Mouse (Mus musculus): ENCODE measurements around the gene Rab3c.

The Rab3c gene

DNA sequence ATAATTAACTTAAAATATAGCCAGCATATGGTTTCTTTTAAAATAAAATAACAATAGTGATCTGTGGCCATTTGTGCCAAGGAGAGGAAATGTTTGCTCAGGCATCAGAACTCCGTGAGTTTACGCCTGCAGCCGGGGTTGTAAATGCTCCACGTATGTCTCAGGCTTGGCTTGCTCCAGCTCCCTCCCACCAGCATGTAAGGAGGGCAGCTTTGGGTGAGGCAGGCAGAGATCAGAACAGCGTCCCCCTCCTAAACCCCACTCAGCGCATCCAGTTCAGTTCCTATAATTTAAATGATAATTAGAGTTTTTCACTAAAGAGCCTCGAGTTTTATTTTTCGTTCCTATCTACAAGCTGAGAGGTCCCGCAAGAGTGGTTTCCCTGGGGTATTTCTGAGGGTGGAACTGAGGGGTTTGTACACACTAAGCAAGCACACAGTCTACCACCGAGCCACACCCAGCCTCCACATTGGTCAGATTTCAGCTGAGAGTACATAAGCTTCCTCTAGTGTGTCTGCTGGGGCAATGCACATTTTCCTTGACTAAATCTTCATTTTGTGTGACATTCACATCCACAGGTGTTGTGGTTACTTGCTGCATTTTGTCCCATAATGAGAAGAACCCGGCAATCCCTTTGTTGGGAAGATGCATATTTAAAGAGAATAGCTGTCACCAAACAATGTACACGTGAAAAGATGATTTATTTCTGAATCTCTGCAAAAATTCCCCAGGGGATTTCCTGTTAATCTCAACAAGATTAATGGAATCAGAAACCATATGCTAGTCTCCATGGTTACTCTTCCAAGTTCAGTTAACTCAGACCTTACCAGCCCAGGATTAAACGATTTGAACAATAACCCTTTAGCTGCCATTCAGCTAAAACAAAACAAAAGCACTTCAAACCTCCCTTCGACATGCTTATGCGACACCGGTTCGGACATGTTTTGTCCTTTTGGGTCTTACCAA, 186.8 kb downstream of the Rab3c start:
- no peak for DNase-seq (ENCODE audit: low spot score)

DNA sequence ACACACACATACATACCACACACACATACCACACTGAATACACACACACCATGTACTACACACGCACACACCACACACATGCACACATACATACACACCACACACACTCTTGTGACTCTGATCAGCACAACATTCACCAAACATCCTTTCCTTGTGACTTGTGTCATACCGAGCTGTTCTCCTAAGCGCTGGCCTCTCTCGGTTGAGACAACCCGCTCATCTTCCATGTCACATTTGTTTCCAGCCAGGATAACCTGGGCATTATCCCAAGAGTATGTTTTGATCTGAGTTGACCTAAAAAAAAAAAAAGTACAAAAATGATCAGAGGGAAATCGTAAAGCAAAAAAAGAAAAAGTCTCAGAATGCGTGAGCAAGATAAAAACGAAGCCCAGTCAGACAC, 196.8 kb downstream of the Rab3c start:
- DNase-seq (ENCODE audit: low spot score), result no peak

DNA sequence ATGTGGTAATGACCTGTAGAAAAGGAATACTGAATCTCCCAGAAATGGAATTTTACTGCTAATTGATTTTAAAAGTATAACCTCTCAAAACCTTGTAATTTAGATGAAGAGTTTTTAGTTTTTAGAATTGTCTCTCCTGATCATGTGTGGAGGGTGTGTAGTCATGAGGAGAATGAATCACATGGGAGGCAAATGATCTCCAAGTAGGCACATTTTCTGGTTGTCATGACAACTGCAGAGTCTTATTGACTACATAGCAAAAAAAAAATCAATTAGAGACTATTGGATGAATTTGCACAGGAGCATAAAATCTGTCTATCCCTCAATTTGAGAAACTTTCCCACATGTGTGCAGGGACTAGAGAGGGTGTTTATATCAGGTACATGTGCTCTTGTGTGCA, 199.6 kb downstream of the Rab3c start:
- no peak for DNase-seq (ENCODE audit: low spot score)

DNA sequence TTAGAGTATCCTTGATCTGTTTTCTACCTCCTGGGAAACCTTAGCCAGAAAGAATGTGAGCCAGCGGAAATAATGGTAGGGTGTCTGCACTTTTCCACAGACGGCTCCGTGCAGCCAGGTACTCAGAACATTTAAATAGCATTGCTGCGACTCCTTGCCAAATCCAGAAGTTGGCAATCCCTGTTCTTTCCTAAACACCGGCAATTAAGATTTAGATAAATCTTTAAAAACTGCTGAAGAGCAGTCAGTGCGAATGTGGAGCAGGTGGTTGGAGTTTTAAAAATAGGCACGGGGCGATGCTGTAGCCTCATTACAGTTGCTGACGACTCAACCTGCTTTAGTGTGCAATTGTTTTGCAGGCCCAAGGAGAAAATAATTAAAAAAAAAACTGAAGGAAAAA, 205.2 kb downstream of the Rab3c start:
- DNase-seq (ENCODE audit: low spot score), result no peak

DNA sequence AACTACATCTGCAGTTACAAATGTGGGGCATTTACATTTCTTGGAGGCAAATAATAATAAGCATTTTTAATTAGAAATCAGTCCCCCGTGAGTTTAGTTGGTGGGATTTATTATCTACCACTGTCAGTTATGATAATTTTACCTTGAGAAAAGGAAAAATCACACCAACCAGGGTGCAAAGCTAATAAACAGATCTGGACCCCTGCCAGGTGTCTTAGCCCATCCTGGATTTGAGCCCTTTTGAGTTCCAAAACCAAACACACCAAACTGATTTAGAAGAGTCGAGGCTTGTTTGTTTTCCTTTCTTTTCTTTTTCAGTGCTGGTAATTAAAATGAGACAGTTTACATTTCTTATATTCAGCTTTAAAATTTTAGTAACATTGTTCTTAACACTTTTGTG, 206.6 kb downstream of the Rab3c start:
- DNase-seq (ENCODE audit: low spot score), result no peak

DNA sequence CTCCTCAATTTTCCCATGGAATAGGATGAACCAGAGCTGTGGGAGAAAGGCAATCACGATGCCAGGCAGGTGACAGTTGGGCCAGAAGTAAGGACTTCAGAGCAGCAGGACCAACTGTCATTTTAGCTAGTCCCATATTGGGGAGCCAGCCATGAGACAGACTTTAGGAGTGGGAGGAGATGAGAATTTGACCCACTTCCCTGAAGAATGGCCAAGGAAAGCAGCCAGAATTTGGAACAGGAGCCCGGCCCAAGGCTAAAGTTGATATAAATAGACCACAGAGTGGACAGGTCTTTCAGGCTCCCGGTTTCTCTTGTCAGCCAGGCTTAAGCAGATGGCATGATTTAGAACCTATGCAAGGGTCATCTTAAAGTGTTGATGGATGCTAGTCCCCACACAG, 213.6 kb downstream of the Rab3c start:
- no peak for DNase-seq (ENCODE audit: low spot score)

DNA sequence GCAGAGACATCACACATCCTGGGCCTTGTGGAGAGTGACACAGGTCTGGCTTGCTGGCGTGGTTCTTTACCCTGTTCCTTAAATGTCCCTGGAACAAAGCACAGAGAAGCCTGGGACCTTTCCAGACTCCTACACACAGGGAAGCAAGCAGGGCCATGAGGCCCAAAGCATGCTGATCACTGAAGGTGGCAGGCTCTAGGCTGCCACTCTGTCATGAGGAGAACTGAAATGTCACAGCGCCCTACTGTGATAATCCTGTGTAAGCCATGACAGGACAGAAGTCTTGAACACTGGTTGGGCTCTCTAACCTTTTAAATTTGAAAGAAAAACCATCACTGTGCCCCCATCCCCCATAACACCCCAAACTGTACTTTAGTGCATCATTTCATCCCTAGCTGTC, 214.1 kb downstream of the Rab3c start:
- no peak for DNase-seq (ENCODE audit: low spot score)

DNA sequence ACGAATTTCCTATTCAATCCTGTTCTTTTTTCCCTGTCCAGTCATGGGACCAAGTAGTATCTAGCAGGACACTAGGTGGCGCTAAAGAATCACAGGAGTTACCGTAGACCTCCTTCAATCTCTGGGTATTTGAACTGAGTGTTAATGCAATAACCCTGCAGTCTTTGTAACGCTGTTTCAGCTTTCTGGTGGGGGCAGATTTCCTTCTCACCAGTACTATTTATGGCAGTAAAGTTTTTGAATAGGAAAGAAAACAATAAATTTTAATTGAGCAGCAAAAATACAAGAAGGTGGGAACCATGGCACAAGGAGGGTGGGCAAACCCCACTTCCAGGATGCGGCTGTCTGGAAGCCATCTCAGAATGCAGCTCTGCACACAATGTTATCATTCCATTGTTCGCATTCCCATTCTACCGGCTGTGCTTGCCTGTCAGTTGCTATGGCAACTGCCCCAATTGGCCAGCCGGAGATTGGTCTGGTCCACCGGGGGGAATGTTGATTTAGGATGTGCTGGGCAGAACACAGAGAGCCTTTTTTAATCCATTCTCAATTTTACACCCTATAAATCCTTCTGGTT, 217.9 kb downstream of the Rab3c start:
- peak; percentile 46 for DNase-seq (ENCODE audit: low spot score)

DNA sequence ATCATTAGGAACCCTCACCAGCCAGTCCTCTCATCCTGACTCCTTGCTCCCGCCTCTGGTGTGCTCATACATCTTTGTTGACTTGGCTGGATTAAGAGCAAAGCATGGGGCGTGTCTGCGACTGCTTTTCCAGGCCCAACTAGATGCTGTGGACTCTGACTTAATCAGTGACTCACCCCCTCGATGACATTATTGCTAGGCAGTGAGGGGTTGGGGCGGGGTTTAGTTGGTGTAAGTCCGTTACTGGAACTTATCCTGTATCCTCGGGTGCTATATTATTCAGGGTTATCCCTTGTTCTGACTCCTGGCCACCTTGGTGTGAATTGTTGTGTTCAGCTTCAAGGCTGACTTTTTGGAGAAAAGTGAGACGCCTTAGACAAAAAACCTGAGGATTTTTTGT, 218.5 kb downstream of the Rab3c start:
- no peak for DNase-seq (ENCODE audit: low spot score)

DNA sequence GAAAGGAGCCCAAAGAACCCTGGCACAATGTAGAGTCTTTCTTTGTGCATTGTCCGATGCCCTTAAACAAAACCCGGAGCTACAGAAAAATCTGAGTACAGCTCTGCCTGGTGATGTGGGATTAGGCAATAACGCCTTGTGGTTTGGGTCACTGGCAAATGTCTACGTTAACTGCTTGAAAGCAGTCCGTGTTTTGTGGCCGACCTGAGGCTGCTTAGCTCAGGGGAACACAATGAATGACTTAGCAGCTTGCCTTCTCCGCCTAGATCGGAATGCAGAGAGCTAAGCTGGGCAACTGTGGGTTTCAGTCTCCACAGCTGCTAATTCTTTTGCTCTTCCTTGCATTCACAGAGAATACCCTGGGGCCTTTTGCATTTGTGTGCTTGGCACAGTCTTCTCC, 226.3 kb downstream of the Rab3c start:
- DNase-seq (ENCODE audit: low spot score), result no peak

DNA sequence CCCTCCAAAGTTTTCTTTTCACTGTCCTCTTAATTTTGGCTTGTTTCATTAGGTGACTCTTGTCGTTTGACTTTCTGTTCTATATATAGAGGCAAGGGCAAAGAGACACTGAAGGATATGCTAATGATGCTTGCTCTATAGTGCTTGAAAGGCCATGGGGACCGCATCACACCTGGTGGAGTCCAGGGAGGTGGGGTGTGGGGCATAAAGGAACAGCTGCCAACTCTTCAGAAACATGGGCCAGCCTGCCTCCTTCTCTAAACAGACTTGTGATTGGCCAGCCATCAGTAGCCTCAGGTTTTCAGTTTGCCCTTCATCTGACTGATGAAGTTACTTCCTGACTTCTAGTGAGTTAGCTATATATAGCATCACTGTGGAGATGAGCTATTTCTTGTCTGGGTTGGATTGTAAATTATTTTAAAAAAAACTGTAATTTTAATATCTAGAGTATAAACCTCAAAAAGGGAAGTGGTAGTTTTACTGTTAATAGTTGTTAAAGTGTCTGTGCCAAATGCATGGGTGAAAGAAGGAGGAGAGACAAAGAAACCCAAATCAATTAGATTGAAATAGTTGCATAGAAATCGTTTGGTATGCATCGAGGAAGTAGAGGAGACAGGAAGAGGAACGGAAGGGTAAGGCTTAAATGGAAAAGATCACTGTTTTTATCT, 231.9 kb downstream of the Rab3c start:
- DNase-seq (ENCODE audit: low spot score), result no peak

DNA sequence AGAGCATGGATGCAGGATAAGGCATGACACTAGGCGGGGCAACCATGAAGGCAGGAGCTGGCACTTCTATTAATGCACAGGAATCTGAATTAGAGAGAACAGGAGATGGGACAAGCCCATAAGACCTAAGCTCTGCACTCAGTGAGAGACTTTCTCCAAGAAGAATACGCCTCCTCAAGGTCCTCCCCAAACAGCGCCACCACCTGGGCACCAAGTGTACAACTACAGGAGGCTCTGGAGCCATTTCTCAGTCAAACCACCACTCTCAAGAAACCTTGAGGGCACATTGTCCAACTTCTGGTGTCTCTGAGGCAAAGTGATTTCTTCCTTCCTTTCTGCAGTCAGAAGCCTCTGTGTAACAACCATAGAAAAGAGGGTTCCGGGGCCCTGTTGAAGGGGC, 236.4 kb downstream of the Rab3c start:
- DNase-seq (ENCODE audit: low spot score), result no peak

DNA sequence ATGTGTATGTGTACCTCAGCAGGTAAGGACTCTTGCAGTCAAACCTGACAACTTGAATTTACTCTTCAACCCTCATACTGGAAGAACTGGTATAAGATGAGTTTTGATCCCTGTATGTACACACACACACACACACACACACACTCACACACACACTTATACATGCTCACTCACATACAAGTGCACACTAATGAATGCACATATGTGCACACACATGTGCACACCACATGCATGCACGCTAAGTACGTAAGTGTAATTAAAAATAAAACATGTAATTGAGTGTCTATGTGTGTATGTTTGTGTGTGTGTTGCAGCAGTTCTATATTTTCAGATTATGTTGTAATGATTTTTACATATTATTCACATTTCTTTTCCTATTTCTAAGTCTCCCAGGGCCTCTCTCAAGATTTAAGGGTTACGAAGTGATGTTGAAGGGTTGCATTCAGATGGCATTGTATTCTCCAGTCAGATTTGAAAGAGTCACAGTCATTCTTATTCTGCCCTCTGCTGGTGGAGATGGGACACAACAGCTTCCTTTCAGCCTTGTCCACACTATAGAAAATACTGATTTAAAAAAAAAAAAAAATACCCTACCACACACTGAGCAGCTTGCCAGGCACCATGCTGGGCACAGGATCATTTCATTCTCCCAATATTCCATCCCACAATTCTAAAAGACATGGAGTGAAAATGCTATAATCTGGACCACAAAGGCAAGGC, 240.9 kb downstream of the Rab3c start:
- no peak for DNase-seq (ENCODE audit: low spot score)

DNA sequence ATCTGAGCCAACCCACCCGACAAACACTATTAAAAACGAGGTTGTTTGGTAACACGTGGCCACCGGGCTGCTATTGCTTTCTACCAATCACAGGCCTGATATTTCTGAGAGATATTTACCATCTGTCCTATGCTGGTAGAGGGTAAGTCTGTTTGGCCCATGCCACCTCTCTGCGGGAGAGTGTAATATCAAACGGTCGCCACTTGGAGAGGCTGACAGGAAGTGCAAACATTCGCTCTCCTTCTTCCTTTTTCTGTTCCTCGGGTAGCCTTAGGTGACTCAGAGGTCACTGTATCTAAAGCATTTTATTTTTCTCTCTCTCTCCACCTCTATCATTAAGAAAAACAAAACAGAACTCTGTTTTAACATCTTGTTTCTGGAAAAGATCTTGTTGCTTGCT, 241.6 kb downstream of the Rab3c start:
- DNase-seq (ENCODE audit: low spot score), result no peak

DNA sequence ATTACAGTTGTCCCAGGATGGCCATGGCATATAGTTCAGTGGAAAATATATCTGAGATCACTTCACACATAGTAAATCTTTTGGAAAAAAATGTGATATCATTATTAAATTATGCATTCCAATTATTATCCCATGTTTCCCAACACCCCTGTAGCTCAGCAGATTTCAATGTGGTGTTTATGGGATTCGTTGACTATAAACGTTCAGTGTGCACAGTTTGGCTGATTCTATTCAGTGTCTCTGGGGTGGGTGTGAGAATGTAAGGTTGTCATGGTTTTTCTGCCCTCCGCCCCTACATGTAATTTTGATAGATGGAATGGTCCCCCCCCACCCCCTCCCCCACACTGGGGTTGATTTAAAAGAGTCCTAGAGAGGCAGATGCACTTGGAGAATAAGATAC, 242.3 kb downstream of the Rab3c start:
- DNase-seq (ENCODE audit: low spot score), result no peak

DNA sequence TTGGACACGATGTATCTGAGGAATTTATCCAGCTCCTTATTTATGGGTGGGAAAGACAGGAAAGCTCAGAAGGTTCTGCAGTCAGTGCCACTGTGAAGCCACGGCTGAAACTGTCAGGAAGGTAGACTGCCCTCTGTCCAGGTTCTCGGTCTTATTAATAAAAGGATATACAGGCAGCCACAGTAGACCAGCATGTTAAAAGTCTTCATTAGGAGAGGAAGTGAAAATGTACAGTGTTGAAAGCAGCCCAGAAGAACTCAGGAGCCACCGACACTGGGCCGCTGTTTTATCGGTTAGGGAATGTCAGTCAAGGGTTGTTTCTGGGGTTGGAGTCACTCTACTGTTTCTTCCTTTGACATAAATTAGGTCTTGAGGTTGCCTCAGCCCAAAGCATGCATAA, 245.9 kb downstream of the Rab3c start:
- DNase-seq (ENCODE audit: low spot score), result no peak

DNA sequence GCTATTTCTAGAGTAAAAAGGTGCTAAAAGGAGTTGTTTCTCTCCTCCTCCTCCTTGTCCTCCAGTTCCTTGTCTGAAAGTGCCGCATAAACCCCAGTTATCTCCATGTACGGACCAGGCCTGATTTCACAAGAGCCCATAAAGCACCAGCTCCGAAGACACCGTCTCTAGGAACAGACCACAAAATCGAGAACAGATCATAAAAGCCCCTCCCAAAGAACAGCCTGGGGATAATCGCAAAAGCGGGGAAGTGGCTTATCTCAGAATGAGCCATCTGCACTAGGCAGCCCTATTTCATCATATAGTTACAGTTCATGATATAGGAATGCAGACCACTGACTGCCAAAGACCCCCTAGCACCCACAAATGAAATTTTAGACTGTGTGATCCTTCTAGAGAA, 246.8 kb downstream of the Rab3c start:
- DNase-seq (ENCODE audit: low spot score), result no peak

DNA sequence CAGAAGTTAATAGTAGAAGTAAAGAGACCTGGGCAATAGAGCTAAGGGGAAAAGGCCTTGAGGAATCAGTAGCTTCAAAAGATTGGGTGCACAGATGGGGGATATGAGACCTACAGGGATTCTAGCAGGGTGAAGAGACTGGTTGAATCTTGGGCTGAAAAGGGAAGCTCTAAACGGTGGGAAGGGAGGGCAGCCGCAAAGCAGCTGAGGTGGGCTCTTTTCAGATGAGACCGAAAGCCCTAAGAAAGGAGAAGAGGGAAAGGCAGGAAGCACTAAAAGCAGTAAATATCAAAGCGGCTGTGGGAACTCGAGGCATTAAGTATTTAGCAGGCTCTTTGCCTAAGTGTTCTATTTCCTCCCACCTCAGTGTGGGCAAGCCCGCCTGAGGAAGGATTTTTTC, 248.9 kb downstream of the Rab3c start:
- no peak for DNase-seq (ENCODE audit: low spot score)

DNA sequence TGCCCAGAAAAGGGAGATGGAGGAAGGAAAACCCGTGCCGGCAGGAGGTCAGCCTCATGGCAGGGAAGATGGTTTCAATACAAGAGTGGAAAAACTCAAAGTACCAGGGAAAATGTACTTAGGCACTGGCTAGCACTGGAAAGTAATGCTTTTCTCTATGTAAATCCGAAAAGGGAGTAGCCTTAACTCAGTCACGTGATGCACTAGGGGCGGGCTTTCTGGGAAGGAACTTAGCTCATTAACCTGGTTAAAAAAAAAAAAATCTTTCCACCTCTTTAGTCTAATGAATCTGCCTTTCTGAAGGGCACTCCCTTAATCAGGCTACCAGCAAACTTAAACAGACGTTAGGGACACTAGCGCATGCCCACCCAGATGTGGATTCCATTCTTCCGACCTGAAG, 249.7 kb downstream of the Rab3c start:
- DNase-seq (ENCODE audit: low spot score), result no peak

DNA sequence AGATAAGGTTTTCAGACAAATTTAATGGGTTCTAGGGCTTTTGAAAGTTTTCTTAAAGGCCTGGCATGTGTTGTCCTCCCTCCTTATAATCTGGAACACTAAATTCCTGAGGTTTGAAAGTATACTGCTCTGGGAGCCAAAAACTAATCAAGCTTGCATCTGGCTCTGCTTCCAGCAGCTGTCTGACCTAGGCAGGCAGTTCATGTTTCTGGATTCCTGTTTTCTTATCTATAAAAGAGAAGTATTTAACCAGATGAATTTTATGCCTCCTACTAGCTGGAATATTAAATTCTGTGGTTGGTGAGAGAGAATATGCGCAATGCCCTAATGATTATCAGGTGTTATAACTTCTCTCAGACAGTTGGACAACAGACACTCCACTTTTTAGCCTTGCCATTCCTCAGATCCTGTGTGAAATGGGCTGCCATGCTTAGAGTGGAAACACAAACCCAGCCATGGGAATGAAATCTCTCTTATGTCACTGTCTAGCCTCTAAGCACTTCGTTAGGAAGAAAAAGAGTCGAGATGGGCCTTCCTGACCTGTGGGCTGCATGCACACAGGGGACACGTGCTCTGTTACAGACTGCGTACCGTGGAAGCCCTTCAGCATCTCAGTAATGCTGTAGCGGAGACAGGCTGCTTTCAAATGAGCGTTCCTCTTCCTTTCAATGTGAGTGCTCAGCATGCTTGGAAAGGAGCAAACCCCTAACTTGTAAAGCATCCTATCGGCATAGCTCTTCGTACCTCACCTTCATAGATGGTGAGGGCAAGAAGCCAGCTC, 256.2 kb downstream of the Rab3c start:
- no peak for DNase-seq (ENCODE audit: low spot score)

DNA sequence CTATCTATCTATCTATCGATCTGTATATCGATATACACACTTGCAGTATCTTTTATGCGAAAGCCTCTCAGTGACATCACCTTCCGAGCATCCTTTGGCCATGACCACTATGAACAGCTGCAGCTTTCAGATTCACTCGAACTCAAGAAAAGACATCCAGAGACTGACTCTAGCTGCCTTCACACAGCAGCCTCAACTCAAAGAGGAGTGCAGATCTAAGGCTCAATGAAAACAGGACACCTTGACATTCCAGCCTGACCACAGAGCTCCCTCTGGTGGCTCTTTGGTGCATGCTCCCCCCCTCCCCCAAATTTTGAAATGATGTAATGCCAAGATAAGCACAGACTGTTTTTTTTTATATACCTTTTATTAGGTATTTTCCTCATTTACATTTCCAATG, 257.8 kb downstream of the Rab3c start:
- no peak for DNase-seq (ENCODE audit: low spot score)

DNA sequence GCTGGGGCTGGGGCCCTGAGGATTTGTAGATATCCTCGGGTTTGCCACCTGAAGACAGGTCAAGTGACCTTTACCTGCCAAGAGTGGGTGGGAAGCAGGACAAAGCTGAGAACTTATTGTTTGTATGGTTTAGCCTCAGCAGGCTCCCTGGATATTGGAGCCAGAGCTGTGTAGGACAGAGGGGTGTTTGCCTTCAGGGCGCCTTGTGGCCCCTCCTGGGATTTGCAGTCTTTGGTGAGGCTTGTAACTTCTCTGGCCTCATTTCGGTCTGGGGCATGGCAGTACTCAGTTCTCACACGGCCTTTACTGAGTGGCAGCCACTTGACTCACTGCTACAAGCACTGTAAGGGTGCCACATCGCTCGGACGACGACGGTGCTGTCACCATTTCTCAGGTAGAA, 261.0 kb downstream of the Rab3c start:
- DNase-seq (ENCODE audit: low spot score), result no peak

All from testis, postnatal 14 days (tissue).